Mouse (Mus musculus) hindbrain, embryonic 13.5 days (tissue): ENCODE measurements around the gene Astn2. TPM values are rescaled to one million over a fixed set of nuclear protein-coding genes. Genes with fewer than 3 reads are reported as not detected.

Source experiments
- ATAC-seq: fragments of 200-750 bp; cut with Nextera tagmentation; 2 replicates; pipeline ENCODE4 v1.8.0; 2017; ENCODE audit warnings: moderate TSS enrichment; ENCODE audit not compliant: low FRiP score
- H3K27ac ChIP-seq: fragments of 300-500 bp; sonication (generic); 2 replicates; pipeline ENCODE4 v1.5.1; 2015; ENCODE audit warnings: inconsistent platforms, mild to moderate bottlenecking, moderate library complexity
- H3K27me3 ChIP-seq: fragments of 300-500 bp; sonication (generic); 2 replicates; pipeline ENCODE4 v1.6.1; 2015; ENCODE audit warnings: mild to moderate bottlenecking, inconsistent platforms
- H3K36me3 ChIP-seq: fragments of 300-500 bp; sonication (generic); 2 replicates; pipeline ENCODE4 v1.6.1; 2015; ENCODE audit warnings: mild to moderate bottlenecking, inconsistent platforms
- H3K4me1 ChIP-seq: fragments of 300-500 bp; sonication (generic); replicated peaks from 2 replicates; pipeline ENCODE4 v1.6.1; 2015; ENCODE audit warnings: inconsistent platforms
- H3K4me2 ChIP-seq: fragments of 300-500 bp; sonication (generic); 2 replicates; pipeline ENCODE4 v1.6.1; 2015; ENCODE audit warnings: inconsistent platforms, mild to moderate bottlenecking, moderate library complexity
- H3K4me3 ChIP-seq: fragments of 300-500 bp; sonication (generic); 2 replicates; pipeline ENCODE4 v1.5.1; 2015; ENCODE audit warnings: mild to moderate bottlenecking, inconsistent platforms
- H3K9ac ChIP-seq: fragments of 300-500 bp; sonication (generic); 2 replicates; pipeline ENCODE4 v1.6.1; 2015; ENCODE audit warnings: mild to moderate bottlenecking, inconsistent platforms
- H3K9me3 ChIP-seq: fragments of 300-500 bp; sonication (generic); 2 replicates; pipeline ENCODE4 v1.6.1; 2016; ENCODE audit warnings: inconsistent platforms
- WGBS: fragments of 180-500 bp; shearing (Covaris S2); methylation state at CpG from one replicate; pipeline ENCODE4 v1.1.7; 2015; 5-methylcytosine and 5-hydroxymethylcytosine counted together
- polyA plus RNA-seq: library from polyadenylated mRNA; unstranded; fragments of >200 nt; fragmentation: Nextera tagmentation; extraction: Ambion mirVana; gene quantifications from 2 replicates; pipeline ENCODE4 v1.2.1, GENCODE M21; 2015

The Astn2 gene
- polyA plus RNA-seq, 1 experiment from 2014 or later, result 2.9 TPM

DNA sequence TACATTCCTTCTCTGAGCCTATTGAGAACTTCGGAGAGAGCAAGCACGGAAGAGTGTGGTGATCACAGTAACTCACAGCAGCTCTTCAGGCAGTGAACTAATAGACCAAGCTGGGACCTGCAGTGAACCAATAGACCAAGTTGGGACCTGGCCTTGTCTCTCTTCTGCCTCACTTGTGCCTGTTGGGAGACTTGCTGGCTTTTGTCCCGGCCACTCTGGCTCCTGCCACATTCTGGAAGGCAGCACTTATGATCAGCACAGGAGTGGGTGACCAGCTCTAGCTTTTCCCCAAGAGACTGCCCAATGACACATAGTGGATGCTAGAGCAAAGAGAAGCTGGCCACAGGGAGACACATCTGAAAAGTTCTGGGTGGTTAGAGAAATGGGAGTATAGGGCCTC lies 597.1 kb downstream of the Astn2 start:
- H3K9ac ChIP-seq, result no peak overlapping the region
- H3K4me2 ChIP-seq, result no peak overlapping the region
- H3K27me3 ChIP-seq, result no peaks in the 10 kb centered on the region; the same call in 1 of the 2 replicates
- no peak overlapping the region for H3K27ac ChIP-seq
- peaks cover 11% of the 10 kb centered on the region for H3K4me1 ChIP-seq
- H3K9me3 ChIP-seq, result no peaks in the 10 kb centered on the region
- H3K4me3 ChIP-seq, result no peak overlapping the region
- 91% methylated on average over 3 of the region's 3 CpGs for WGBS
- no peak for ATAC-seq
- no peaks in the 10 kb centered on the region for H3K36me3 ChIP-seq

GRCm38 (mm10) chr4:65801204-65801603 lies 603.2 kb downstream of the Astn2 start:
- H3K27ac ChIP-seq, result no peak overlapping the region
- 75% methylated on average over 3 of the region's 3 CpGs for WGBS
- no peak overlapping the region for H3K9ac ChIP-seq
- no peaks in the 10 kb centered on the region for H3K36me3 ChIP-seq
- peaks cover 11% of the 10 kb centered on the region for H3K4me1 ChIP-seq
- no peak overlapping the region for H3K4me3 ChIP-seq
- H3K4me2 ChIP-seq, result no peak overlapping the region
- no peaks in the 10 kb centered on the region for H3K9me3 ChIP-seq
- no peak for ATAC-seq
- no peaks in the 10 kb centered on the region for H3K27me3 ChIP-seq

GRCm38 (mm10) chr4:65791051-65791450 lies 613.4 kb downstream of the Astn2 start:
- Histone ChIP-seq H3K4me1 (no peaks in the 10 kb centered on the region), H3K9ac (no peak overlapping the region), H3K27ac (no peak overlapping the region), H3K36me3 (no peaks in the 10 kb centered on the region), H3K27me3 (no peaks in the 10 kb centered on the region), H3K9me3 (no peaks in the 10 kb centered on the region), H3K4me3 (no peak overlapping the region), H3K4me2 (no peak overlapping the region)
- no peak for ATAC-seq

DNA sequence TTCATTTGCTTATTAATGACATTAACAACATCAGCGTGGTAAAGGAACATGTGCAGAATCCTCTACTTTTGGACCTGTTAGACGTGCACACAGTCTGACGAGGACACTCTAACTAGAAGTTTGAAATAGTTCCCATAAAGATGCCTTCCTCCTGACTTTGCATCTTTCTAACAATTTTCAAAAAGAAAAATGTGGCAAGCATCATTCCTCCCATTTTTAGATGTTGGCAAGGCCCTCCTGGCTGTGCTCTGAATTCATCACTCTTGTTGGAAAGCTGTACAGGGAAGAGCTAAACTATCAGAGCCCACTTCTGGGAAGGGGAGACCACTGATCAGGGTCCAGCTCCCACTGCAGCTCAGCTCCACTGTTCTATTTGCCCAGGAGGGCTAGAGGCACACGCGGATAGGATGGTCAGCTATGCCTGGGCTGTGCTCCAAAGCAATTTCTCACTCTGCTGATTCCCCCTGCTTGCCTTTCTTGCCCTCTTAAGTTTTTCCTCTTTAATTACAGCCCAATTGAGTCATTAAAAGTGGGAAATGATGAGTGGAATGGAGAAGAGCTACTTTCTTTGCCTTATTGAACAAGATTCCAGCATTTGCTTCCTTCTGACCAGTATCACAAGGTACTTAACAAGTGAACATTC lies 630.9 kb downstream of the Astn2 start:
- H3K9ac ChIP-seq, result no peak overlapping the region
- WGBS, result 91% methylated on average over 5 of the region's 5 CpGs
- no peaks in the 10 kb centered on the region for H3K36me3 ChIP-seq
- no peaks in the 10 kb centered on the region for H3K4me1 ChIP-seq
- H3K27ac ChIP-seq, result no peak overlapping the region
- no peaks in the 10 kb centered on the region for H3K27me3 ChIP-seq
- H3K4me2 ChIP-seq, result no peak overlapping the region
- H3K4me3 ChIP-seq, result no peak overlapping the region
- no peak for ATAC-seq
- no peaks in the 10 kb centered on the region for H3K9me3 ChIP-seq

DNA sequence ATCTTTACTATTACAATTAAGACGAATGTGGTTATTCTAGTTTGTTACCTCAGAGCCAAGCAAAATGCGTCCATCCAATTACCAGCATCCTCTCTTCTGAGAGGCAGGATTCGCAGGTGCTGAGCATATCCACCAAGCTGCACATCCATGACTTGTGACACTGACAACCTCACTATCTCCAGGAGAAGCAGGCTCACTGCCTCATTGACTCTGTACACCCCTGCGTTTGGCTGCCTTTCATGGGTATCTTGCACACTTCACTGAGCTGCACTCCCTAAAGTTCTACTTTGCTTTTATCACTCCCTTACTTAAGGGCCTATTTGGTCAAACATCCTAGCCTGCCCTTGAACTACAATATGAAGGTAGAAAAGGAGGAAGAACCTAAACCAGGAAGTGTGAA lies 633.5 kb downstream of the Astn2 start:
- Histone ChIP-seq H3K4me3 (no peak overlapping the region), H3K9ac (no peak overlapping the region), H3K27ac (no peak overlapping the region), H3K4me2 (no peak overlapping the region), H3K36me3 (no peaks in the 10 kb centered on the region), H3K9me3 (no peaks in the 10 kb centered on the region), H3K27me3 (no peaks in the 10 kb centered on the region), H3K4me1 (no peaks in the 10 kb centered on the region)
- no peak for ATAC-seq
- 88% methylated on average over 4 of the region's 4 CpGs for WGBS

DNA sequence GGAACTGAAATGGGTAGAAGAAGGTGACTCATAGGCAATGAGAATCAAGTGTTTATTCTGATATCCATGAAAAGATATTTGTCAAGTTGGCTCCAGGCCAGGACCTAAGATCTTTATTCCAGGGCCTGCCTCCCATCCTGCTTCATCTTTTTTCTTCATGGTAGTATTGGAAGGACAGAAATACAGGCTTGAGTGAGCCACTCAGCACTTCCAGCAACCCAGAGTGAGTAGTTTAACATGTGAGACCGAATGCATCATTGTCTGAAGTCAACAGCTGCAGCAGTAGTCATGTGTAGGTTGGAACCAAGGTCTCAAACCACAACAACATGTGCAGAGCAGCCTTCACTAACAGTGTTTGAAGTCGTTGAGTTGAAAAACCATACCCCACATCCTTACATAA lies 636.5 kb downstream of the Astn2 start:
- Histone ChIP-seq H3K4me1 (peaks cover 10% of the 10 kb centered on the region), H3K36me3 (no peaks in the 10 kb centered on the region), H3K4me2 (no peak overlapping the region), H3K27ac (no peak overlapping the region), H3K4me3 (no peak overlapping the region), H3K9me3 (no peaks in the 10 kb centered on the region), H3K9ac (no peak overlapping the region), H3K27me3 (no peaks in the 10 kb centered on the region)
- 68% methylated on average over 2 of the region's 2 CpGs for whole genome bisulfite sequencing
- no peak for ATAC-seq

DNA sequence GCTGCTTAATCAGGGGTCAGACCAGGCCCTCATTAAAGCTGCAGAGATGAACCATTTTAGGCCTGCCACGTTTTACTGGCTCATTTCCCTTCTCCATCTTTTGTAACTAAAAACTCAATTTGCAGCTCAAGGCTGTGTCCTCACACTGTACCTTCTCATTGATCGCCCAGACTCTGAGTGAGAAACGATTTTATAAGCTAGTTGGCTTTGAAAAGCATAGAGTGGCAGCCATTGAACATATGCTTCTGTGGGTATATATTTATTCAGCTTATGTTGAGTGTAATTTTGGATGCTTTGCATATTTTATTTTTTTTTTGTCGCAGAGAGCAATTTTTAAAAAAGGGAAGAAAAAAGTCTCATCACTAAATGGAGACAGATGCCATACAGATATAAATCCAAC lies 637.0 kb downstream of the Astn2 start:
- no peaks in the 10 kb centered on the region for H3K36me3 ChIP-seq
- no peak overlapping the region for H3K9ac ChIP-seq
- no peak for ATAC-seq
- no peaks in the 10 kb centered on the region for H3K27me3 ChIP-seq
- no peak overlapping the region for H3K4me3 ChIP-seq
- H3K9me3 ChIP-seq, result no peaks in the 10 kb centered on the region
- H3K4me2 ChIP-seq, result no peak overlapping the region
- WGBS, result 77% methylated on average over 4 of the region's 4 CpGs
- peaks cover 10% of the 10 kb centered on the region for H3K4me1 ChIP-seq
- H3K27ac ChIP-seq, result no peak overlapping the region

GRCm38 (mm10) chr4:65765312-65765711 lies 639.1 kb downstream of the Astn2 start:
- no peak overlapping the region for H3K9ac ChIP-seq
- WGBS, result 82% methylated on average over 3 of the region's 3 CpGs
- no peaks in the 10 kb centered on the region for H3K27me3 ChIP-seq
- ATAC-seq, result no peak
- peaks cover 10% of the 10 kb centered on the region for H3K4me1 ChIP-seq
- H3K4me3 ChIP-seq, result no peak overlapping the region
- H3K9me3 ChIP-seq, result no peaks in the 10 kb centered on the region
- no peaks in the 10 kb centered on the region for H3K36me3 ChIP-seq
- H3K27ac ChIP-seq, result no peak overlapping the region
- no peak overlapping the region for H3K4me2 ChIP-seq

- Histone ChIP-seq H3K27me3 (no peaks in the 10 kb centered on the region), H3K4me1 (peaks cover 10% of the 10 kb centered on the region), H3K27ac (no peak overlapping the region), H3K36me3 (no peaks in the 10 kb centered on the region), H3K4me2 (no peak overlapping the region), H3K4me3 (no peak overlapping the region), H3K9ac (no peak overlapping the region), H3K9me3 (no peaks in the 10 kb centered on the region)
- 0 out of 2 replicates have a peak, but pooled peaks have one; percentile 28 for ATAC-seq
- 56% methylated on average over 4 of the region's 4 CpGs for WGBS
Measured at GRCm38 (mm10) chr4:65764275-65764674, 640.1 kb downstream of the Astn2 start.

DNA sequence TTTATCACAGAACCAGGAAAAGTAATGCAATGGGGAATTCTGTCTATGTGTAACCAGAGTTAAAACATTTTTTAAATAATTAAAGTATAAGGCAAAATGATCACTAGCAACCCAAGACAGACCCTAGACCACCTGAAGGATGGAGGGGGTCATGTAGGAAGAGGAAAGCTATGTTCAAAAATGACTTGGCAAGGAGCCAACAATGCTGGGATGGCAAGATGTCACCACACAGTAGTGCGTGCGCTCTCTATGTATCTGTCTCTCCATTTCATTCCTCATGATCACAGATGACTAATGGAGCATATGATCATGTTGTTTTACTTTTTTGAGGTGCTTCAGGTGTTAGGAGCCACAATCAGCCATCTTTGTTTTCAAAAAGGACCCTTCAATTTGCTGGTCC lies 640.6 kb downstream of the Astn2 start:
- 78% methylated on average over 2 of the region's 2 CpGs for WGBS
- no peak overlapping the region for H3K4me3 ChIP-seq
- no peak overlapping the region for H3K4me2 ChIP-seq
- no peaks in the 10 kb centered on the region for H3K9me3 ChIP-seq
- H3K4me1 ChIP-seq, result peaks cover 12% of the 10 kb centered on the region
- no peak overlapping the region for H3K9ac ChIP-seq
- ATAC-seq, result no peak
- H3K36me3 ChIP-seq, result no peaks in the 10 kb centered on the region
- H3K27me3 ChIP-seq, result no peaks in the 10 kb centered on the region
- H3K27ac ChIP-seq, result no peak overlapping the region

DNA sequence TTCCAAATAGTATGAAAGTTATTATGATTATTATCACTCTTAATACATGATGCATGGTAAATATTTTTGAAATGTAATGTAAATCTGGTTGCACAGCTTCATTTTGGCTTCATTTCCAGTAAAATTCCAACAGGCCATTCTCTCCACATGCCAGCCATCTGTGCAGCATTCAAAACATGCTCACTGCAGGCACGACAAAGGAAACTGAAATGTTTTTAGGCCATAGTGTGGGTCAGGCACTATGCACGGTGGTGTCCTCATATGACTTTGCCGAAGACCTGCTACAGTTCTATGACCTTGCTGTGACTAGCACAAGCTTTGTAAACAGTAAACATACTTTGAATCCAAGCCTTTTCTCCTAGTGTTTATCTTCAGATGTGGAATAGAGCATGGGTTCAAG lies 642.3 kb downstream of the Astn2 start:
- Histone ChIP-seq H3K4me1 (peaks cover 18% of the 10 kb centered on the region), H3K4me2 (no peak overlapping the region), H3K9ac (no peak overlapping the region), H3K36me3 (no peaks in the 10 kb centered on the region), H3K9me3 (no peaks in the 10 kb centered on the region), H3K27ac (no peak overlapping the region), H3K4me3 (no peak overlapping the region), H3K27me3 (no peaks in the 10 kb centered on the region)
- no peak for ATAC-seq
- 79% methylated on average over 3 of the region's 3 CpGs for WGBS

GRCm38 (mm10) chr4:65761658-65762057 lies 642.8 kb downstream of the Astn2 start:
- no peak for ATAC-seq
- Histone ChIP-seq H3K27me3 (no peaks in the 10 kb centered on the region), H3K9ac (no peak overlapping the region), H3K4me1 (peaks cover 18% of the 10 kb centered on the region), H3K27ac (no peak overlapping the region), H3K36me3 (no peaks in the 10 kb centered on the region), H3K4me2 (no peak overlapping the region), H3K9me3 (no peaks in the 10 kb centered on the region), H3K4me3 (no peak overlapping the region)
- WGBS, result 80% methylated on average over 3 of the region's 3 CpGs

DNA sequence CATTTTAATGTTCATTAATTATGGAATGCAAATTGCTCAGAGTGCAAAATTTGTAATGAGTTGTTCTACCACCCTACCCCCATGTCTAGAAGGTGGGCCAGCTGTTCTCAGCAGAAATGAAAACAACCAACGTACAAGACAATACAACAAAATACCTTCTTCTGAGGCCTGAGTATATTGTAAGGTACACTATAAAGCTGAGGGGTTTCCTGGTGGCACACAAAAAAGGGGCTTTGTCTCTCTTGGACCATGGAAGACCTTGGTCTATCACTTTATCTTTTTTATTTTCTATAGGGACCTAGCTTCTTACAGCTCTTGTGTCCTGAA lies 645.6 kb downstream of the Astn2 start:
- H3K4me2 ChIP-seq, result no peak overlapping the region
- WGBS, result 70% methylated on average over 1 of the region's 1 CpGs
- 0 out of 2 replicates have a peak, but pooled peaks have one; percentile 39 for ATAC-seq
- H3K4me1 ChIP-seq, result peaks cover 8% of the 10 kb centered on the region
- H3K4me3 ChIP-seq, result no peak overlapping the region
- no peaks in the 10 kb centered on the region for H3K36me3 ChIP-seq
- H3K27ac ChIP-seq, result peak overlapping the region; percentile 20; the same call in 1 of the 2 replicates
- H3K9me3 ChIP-seq, result no peaks in the 10 kb centered on the region
- H3K27me3 ChIP-seq, result no peaks in the 10 kb centered on the region
- no peak overlapping the region for H3K9ac ChIP-seq
